Mouse (Mus musculus) cerebellum, adult 2 months (tissue): ENCODE measurements at regions not wholly inside any gene's neighbourhood (a gene's known extent, or its start where the extent isn't known, plus 50 kb on each side); places are given as distances from the start of the nearest gene placed in this dataset.

ENCODE experiments used
- DNase-seq, 2 experiments: peaks; one replicate each; pipeline ENCODE4 v3.0.0; 2021
- H3K27ac ChIP-seq: fragments of 200-500 bp; 2 replicates; pipeline ENCODE4 v1.5.1; 2012; ENCODE audit warnings: low read length, control low read depth, inconsistent platforms; ENCODE audit not compliant: insufficient read depth
- H3K27me3 ChIP-seq: fragments of 200-500 bp; 2 replicates; pipeline ENCODE4 v1.6.1; 2012; ENCODE audit warnings: inconsistent platforms, mild to moderate bottlenecking, low read length, moderate library complexity; ENCODE audit not compliant: control insufficient read depth, insufficient read depth
- H3K4me1 ChIP-seq: fragments of 200-500 bp; 2 replicates; pipeline ENCODE4 v1.6.1; 2011; ENCODE audit warnings: low read length; ENCODE audit not compliant: control insufficient read depth, insufficient read depth
- H3K4me3 ChIP-seq: fragments of 200-500 bp; replicated peaks from 2 replicates; pipeline ENCODE3; 2011; ENCODE audit warnings: mild to moderate bottlenecking, low read depth, low read length, control low read depth; ENCODE audit not compliant: insufficient read depth
- CTCF ChIP-seq: fragments of 200-500 bp; IDR thresholded peaks from 2 replicates; pipeline ENCODE4 v1.5.1; 2011; ENCODE audit warnings: low read depth, mild to moderate bottlenecking, control low read depth, low read length, moderate library complexity, borderline replicate concordance; ENCODE audit not compliant: insufficient read depth
- POLR2A ChIP-seq: fragments of 200-500 bp; IDR thresholded peaks from 2 replicates; pipeline ENCODE4 v1.6.1; 2011; ENCODE audit warnings: low read length, control low read depth, borderline replicate concordance; ENCODE audit not compliant: insufficient read depth
- WGBS: fragments of 180-500 bp; shearing (Covaris S2); methylation state at CpG from one replicate; pipeline ENCODE4 v1.1.7; 2018; 5-methylcytosine and 5-hydroxymethylcytosine counted together

DNA sequence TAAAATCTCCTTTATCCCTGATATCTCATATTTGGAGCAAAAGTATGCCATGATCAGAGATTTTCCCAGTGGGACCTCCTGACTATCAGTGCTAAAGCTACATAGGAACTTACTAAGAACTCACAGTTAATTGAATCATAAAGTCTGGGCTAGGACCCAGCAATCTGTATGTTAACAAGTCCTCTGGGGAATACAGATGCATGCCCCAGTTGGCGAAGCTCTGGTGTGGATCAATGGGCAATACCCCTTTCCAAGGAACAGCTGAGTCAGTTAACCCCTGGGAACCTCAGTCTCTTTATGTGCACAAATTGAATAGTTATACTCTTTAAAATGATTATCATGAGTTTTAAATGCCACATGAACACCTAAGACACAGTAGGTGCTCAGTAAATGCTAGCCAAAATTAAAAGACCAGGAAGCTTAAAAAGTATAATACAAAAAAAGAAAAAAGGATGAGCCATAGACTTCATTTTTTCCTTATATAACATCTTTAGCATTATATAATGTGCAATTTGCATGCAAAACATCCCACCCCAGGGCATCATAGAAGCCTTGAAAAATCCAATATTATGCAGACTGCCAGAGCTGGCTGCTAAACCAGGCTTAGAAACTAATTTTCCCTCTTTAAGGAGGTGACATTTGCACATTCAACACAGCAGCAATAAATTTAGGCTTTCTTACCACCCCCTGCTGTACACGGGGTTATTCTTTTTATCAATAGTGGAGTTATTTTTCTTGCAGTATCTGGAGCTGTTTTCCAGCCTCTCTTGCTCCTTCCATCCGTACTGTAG lies 202.7 kb downstream of the Gm16223 start:
- Histone ChIP-seq H3K4me3 (no peak overlapping the region), H3K4me1 (no peaks in the 10 kb centered on the region), H3K27me3 (no peaks in the 10 kb centered on the region), H3K27ac (no peak overlapping the region)
- no peak for DNase-seq
- TF ChIP-seq CTCF (no peak), POLR2A (no peak)
- WGBS = 80% methylated on average over 3 of the region's 3 CpGs

DNA sequence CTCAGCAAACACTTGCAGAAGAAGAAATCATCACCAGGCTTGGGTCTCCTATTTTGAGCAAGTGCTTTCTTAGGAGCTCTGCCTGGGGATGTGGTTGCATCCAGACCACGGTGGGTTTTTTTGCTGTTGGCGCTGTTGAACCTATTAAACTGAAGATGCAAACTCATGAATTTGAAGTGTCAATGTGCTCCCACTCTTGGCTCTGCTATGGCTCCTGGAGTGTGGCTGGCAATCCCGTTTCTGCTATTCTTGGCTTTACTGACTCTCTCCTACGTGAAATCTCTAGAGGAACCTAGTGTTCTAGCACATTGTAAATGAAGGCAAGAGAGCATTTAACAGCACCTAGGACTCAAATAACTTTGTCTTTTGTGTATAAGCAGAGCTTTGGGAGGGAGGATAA lies 204.2 kb downstream of the Gm16223 start:
- H3K27me3 ChIP-seq = no peaks in the 10 kb centered on the region
- 7% methylated on average over 4 of the region's 4 CpGs for WGBS
- no peak for TF ChIP-seq POLR2A
- TF ChIP-seq CTCF = no peak
- no peak overlapping the region for H3K27ac ChIP-seq
- no peak overlapping the region for H3K4me3 ChIP-seq
- DNase-seq = peak; percentile 22 to 38
- H3K4me1 ChIP-seq = no peaks in the 10 kb centered on the region

DNA sequence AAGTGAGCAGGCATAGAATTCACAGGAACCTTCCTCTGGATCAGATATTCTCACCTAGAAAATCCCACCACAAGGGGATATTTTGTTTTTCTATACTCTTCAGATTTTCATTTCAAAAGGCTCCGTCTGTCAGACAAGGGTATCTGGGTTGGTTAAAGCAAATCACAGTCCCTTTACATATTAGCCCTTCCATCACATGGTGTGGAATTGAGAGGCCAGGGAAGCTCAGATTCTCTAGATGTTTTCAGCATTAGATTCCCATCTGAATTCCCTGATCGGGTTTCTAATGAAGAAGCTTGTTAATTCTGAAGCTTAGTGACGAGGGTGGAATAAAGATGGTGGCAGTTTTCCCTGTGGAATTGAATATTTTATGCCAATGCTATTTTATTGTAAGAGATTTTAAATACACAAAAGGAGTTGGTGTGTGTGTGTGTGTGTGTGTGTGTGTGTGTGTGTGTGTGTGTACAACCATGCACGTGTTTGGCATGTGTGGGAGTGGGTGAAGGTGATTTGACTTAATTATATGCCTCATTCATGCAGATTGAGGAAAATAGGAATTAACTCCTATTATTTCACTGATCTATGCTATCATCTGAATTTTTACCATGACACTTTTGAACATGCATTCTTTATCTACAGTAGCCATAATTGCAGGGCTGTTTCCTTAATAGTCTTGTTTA lies 211.0 kb downstream of the Gm16223 start:
- no peak for DNase-seq
- Histone ChIP-seq H3K27ac (no peak overlapping the region), H3K4me3 (no peak overlapping the region), H3K4me1 (no peaks in the 10 kb centered on the region), H3K27me3 (no peaks in the 10 kb centered on the region)
- TF ChIP-seq CTCF = no peak
- TF ChIP-seq POLR2A = no peak
- WGBS = 84% methylated on average over 4 of the region's 4 CpGs
